Mouse (Mus musculus) CH12F3 (cell line): Measurements from ENCODE around the gene Tenm1.

Experiments used
- in situ Hi-C: fragments of 300-500 bp; cut with MboI; formaldehyde crosslinking; loops from 2 replicates; pipeline ENCODE4 v1.14.3; 2020; ENCODE audit warnings: low sequenced_read_pairs

Tenm1 gene

DNA sequence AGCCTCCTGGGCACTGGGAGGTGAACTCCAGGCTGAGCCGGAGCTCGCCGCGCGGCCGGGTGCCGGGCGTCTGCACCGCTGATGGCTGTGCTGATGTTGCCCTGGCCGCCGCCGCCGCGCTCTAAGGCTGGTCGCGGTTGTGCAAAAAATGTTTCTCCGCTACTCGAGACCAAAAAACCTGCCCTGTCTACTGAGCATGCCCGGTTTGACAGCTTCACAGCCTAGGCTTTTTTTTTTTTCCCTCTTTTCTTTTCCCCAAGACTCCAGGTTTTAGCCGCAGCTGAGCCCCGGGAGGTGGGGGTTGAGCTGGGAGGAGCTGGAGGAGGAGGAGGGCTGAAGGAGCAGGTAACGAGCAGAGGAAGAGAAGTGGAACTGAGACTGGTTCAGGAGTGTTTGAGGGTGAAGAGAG lies at the start of gene Tenm1:
Tenm1 (minus strand) TSS at position 272 of the 409 bp plus-strand sequence.
- in situ Hi-C loops: no loop called here

DNA sequence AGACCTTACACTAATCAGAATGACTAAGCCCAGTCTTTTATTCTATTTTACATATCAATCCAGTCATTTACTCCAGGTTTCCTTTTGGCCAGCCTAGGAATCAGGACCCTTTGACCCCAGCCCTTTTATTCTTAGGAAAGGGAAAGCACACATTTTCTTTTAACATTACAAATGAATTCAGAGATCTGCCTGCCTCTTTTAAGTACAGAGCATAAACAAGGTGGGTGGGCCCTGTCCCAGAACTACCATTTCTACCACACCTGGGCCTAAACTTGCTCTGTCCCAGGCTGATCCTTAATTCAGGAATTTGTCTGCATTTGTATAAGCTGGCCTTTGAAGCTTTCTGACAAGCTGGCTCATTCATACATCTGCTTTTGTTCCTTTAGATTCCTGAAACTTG lies 38.4 kb upstream of the Tenm1 start:
- in situ Hi-C loops: no loop called here

DNA sequence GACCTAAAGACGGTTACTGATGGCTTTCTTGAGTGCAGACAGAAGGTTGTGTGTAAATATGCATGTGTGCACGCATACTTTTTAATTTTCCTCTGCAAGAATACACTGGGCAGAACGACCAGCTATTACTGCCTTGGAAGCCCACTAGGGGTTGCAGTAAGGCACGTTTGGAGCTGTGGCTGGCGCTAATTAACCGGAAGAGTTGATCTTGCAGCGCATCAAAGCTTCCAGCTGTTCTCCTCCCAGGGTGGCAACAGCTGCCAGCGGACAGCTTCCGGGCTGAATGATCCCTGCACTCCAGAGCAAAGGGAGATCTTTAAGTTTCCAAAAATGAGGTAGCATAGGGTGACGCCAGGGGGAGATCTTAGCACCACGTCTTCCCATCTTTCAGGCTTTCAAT lies 1.7 kb upstream of the Tenm1 start:
- in situ Hi-C loops: no loop called here

DNA sequence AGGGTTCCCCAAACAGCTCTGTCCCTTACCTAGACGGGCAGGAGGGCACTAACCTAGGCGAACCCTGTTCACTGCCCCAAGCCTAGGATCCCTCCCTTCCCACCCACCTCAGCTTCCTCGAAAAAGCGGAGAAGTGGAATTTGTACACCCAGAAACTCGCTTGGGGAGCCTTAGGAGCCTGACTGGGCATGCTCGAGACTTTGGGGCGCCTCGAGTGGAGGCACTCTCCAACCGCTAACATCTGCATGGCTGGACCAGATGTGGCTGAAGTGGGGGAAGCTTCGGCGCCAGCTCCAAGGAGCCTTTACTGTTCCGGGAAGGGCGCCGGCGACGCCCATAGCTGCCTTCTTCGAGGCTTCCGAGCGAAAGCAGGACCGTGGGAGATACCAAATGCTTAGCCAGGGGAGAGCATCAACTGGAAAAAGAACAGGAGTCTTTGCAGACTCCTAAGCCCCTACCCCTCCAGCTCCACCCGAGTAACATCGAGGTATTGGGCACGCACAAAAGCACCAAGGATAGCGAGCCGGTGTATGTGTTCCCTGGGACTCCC lies 1.1 kb upstream of the Tenm1 start:
- in situ Hi-C loops: no loop called here

DNA sequence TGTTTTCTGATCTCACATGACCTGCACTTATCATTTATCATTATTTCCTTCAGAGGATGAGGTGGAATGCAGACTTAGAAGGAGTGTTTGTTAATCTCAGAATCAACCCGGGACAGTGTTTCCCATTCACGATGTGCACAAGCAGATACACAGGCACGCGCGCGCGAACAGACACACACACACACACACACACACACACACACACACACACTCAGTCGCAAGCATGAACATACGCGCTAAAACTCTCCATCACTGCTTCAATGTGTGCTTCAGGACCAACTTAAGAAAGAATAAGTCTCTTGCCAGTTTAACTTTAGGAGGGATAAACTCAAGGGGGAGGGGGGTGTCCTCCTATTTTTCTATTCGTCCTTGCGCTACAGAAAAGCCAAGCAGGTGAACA lies 411 bp upstream of the Tenm1 start:
- in situ Hi-C loops: no loop called here

DNA sequence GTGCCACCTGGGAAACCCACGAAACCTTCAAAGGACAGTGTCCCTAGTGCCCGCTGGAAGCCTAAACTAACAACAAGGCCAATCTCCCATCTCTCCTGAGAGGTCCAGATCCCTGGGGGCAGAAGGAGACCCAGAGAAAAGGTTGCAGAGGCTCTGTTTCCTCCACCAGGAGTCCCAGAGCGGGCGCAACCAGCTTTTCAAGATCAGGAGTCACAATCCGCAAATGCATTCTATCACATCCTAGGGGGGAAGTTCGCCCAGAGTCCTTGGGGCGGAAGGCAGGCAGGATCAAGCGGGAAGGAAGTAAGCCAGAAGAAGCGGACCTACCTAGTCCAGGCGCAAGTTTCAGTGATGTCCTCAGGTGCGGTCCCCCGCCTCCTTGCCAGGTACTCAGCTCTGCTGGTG lies 963 bp downstream of the Tenm1 start:
- in situ Hi-C loops: no loop called here

DNA sequence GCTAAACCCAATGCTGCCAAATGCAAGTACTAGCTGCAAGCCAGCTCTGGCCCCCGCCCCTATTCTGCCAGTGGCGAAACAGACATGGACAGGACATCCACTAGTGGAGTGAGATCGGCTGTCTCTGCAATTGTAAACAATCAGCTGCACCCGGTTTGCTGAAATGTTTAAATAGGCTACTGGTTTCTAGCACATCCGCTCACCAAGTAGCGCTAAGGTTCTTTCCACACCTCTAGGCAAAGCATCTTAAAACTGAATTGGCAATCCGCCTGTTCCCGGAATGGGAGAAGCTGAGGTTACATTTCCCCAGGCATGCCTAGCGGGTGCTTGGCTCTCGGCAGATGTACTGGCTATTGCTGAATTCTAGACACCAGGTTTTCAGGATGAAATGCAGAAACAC lies 1.8 kb downstream of the Tenm1 start:
- in situ Hi-C loops: no loop called here

DNA sequence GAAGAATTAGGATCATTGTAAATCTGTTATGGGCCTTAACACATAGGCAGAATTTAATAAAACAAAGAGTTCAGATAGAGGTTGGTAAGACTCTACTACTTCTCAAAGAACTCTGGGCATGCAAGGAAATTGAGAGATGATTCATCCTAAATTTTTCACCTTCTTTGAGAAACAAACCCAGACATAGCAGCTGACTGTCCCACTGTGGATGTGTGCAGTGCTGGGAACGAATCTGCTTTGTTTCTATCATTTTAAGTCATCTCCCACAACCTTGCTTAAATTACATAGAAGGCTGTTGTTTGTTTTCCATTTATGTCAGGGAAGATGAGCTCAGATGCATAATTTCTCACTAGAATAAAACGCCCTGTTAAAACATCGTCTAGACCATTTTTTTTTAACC lies 31.0 kb downstream of the Tenm1 start:
- in situ Hi-C loops: no loop called here

DNA sequence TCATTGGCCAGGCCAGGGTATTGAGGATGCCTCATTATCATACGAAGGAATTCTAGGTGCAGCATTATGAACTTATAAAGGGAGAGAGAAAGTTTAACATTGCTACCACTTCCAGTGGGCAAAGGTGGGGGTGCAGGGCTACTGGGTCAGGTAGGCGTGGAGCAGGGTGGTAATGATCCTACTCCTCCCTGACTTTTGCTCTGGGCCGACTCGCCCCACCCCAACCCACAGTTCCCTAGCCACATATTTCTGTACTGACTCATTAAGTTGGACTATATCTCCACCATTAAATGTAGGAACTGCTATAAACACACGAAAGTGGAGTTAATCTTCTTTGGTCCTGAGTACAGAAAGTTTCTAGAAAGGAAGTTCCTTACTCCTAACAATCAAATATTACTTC lies 40.8 kb downstream of the Tenm1 start:
- in situ Hi-C loops: no loop called here

DNA sequence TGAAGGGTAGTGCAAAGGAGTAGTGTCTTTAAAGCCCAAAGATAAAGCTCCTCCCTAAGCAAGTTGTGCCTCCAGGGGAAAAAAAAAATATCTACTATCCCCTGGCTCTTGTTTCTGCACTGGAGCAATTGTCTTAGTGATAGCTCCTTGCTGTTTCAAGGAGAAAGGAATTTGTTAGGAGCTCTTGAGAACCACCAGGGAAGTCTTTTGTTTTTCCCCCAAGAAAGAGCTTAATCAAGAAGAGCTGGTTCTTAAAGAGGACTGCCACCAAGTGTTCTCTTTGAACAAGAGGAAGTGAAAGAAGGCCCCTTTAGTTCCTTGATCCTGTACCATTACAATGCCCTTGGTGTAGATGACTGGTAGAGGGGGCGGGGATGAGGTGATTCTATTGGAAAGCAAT lies 56.4 kb downstream of the Tenm1 start:
- in situ Hi-C loops: no loop called here

DNA sequence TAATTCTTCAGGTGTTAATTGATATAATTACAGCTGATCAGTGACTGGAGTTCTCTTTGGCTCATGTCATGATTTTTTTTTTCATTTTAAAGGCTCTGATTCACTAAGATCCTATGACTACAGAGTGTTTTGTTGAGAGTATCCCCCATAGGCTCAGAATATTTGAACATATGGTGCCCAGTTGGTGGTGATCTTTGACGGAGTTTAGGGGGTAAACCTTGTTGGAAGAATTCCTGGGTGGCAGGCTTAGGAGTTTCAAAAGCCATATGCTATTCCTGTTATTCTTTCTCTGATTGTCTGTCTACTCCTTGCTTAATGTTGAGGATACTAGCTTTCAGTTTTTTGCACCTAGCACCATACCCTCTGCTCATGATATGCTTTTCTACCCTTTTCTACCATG lies 109.6 kb downstream of the Tenm1 start:
- in situ Hi-C loops: no loop called here

DNA sequence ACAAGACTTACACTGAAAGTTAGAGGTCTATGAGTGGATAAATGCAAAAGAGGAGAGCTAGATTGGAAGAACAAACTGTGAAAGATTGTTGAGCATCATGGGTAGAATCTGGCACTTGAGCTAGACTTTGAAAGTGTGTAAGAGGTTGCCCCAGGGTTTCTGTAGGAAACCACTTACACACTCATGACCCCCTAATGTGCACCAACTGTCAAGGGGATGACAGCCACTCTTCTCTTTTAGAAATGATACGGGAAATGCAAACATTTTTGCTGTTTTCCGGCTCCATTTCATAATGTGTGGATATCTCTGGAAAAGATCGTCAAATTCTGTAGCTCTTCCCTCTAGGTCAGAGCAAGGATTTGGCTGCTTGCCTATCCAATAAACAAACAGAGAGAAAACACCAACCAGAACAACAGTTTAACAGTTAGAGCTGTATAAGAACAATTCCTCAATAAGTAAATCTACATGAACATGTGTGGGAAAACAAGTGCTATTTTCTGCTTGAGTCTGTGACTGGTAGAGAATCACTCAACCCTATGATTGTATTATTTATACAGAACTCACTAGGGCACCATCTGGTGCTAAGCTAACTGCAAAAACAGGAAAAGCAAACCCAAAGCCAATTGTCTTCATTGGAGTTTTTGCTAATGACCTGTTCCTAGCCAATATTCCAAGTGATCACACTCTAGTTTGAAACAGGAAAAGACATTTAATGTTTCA lies 111.0 kb downstream of the Tenm1 start:
- in situ Hi-C loops: no loop called here

DNA sequence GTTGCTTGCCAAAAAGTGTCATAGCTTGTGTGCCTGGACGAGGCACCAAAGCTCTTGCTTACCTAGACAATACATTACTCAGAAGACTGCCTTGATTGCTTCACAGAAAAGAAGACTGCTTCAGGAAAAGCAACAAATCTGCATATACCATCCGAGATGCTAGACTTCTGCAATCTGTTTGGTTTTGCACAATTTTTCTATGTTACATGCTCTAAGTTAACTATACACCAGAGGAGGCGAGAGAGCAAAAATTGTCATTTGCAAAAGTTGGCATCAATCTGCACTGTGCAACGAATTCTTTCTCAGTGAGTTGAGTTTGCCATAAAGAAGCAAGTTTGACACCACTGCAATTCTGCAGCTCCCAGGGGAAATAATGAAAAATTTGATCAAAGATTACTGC lies 193.1 kb downstream of the Tenm1 start:
- in situ Hi-C loops: no loop called here

DNA sequence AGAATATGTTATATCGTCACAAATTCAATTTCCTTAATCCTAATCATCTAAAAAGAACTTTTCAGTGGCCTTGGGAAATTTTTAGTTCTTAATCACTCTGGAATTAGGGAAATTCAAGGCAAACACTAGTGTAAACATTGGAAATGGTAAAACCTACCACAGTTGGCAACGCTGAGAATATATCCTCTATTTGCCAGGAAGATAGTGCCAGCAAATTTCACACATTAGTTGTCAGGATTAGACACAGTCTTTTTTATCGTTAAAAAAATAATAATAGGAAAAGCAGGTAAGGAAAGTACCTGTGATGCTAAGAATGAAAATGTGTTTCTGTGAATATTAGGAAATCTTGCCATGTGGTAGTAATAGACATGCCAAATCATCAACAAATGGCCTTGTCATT lies 223.9 kb downstream of the Tenm1 start:
- in situ Hi-C loops: no loop called here

DNA sequence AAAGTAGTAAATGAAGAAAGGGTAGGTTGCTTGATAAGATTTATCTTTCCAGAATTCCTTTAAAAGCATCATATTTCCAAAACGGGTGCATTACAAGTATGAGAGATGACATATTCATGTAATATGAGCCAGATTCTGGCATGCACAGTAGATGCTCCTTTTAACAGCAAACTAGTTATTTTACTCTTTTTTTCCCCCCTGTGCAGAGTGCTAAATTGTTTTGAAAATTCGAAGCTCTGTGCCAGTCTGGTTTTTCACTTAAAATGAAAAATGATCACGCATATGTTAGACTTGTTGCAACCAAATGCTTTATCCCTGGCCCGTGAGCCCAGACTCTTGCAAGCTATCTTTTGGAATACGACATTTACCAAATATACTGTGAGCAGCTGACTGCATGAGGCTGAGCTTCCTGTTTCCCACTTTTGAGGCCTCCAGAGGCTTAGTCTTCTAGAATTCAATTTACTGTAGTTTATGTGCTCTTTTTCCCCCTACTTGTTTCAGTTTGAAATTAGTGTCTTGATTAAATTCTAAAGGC lies 226.6 kb downstream of the Tenm1 start:
- in situ Hi-C loops: no loop called here

DNA sequence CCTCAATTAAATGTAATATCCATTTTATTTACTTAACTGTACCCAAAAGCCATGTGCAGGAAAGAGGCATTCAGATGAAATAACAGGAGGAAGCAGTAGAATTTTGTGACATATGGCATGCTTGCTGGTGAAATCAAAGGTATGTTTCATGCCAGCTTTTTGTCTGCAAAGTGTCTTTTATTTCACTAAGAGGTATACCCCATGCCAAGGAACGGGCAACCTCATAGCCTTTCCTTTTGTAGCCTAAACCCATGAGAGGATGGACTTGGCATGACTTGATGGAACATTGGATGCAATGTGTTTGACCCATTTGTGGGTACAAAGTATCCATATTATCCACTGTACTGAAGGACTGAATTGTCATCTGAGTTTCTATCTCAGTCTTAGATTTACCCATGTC lies 246.0 kb downstream of the Tenm1 start:
- in situ Hi-C loops: no loop called here

DNA sequence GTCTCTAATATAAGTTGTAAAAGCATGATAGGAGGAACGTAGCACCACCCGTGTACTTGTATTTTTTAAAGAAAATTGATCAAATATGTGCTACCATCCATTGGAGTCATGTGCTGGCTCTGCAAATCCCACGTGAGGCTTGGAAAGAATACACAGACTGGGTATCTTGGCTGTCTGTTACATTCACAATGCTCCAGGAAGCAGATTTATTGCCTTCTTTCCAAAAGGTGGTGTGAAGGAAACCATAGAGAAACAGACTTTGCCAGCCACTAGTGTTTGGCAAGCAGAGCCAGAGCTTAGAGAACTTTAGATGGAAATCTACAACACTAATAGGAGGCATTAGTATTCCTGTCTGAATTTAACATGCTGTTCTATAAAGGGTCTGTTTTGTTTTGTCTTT lies 277.4 kb downstream of the Tenm1 start:
- in situ Hi-C loops: no loop called here

DNA sequence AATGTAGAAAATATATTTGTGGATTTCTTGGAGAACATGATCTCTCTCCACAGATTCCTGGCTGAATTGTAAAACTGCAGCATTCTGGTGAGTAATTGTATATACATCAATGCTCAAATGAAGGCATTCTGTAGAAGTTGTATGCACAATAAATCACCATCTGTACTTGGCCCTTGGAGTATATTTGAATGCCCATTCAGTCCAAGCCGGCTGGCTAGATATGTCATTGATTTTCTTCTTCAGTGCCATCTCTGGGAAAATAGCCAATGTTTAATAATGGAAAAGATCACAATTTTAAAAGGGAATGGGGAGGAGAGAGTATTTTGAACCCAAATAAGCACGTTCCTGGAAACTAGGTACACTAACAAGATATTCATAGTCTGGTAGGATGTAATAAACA lies 299.2 kb downstream of the Tenm1 start:
- in situ Hi-C loops: no loop called here

DNA sequence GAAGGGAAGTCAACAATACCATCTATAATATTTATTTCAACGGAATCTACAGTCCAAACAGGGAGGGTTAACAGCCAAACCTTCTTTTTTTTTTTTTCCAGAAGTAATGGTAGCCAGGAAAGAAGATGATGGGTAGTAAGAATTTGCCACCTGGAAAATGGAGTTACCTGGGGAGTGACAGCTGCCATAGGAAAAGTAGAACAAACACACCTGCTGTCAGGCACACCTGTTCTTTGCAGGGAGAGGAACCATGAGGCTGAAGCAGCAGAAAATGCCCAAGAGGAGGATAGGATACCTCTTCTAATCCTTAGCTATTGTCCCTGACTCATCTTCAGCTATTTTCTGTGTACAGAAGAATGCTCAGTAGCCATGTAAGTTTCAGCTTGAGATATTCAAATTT lies 306.4 kb downstream of the Tenm1 start:
- in situ Hi-C loops: no loop called here

DNA sequence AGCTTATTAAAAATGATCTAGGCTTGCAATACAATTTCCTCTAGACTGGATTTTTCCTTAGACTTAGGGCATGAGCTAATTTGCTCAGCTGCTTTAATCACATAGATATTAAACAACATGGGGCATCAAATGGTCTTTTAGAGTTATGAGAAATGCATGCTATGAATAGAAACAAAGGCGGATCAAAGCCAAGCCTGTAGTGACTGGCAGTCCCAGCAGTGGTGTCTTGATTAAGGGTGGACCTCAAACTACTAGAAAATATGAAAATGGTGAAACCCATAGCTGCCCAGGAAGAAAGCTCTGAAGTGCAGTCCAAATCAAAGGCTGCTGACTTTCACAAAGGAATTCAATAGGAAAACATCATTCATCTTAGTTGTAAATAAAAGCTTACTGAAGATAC lies 306.9 kb downstream of the Tenm1 start:
- in situ Hi-C loops: no loop called here

DNA sequence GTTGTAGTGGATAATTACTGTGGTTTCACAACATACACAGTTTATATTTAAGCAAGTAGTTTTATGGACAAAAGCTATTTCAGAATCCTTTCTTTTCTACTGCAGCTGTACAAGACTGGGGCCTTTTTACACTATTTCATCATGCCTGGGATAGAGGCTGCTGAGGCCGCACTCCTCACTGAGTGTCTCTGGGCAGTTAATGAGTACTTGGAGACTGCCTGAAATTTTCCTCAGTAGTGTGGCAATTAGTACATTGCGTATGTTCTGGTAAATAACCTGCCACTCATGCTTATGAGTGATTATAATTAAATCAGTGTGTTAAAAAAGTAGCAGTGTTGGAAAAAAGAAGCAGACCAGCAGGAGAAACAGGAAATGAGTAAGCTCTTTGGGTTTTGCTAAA lies 442.8 kb downstream of the Tenm1 start:
- in situ Hi-C loops: no loop called here

DNA sequence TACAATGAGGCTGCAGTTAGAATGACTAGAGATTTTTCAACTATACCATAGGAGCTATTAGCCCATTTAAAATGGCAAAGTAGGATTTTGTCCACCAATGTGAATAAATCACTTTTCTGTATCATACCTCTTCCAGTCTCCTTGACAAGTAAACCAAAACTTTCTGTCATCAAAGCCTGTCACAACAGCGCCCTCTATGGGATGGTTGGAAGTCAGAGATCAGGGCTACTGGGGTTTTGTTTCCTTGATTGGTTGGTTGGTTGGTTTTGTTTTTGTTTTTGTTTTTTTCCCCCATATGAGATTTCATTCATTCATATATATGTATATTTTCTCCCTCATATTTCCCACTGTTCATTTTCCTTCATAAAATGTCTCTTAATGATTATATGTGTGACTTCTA lies 455.4 kb downstream of the Tenm1 start:
- in situ Hi-C loops: no loop called here

DNA sequence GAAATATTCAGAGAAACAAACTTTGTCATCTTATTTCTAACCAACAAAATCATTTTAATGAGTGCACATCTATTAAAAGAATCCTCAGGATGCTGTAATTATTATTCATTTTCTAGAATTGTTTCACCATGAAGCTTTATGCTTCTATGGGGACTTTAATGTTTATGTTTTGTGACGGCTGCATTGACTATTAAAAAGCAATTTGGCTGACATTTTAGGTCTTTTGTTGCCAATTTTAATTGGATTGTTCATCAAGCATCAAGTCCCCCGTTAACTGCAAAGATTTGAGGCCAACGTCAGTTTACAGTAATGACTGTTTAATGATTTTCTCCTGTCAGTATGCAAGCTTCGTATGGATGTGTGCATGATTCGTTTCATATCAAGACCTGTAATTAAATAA lies 461.3 kb downstream of the Tenm1 start:
- in situ Hi-C loops: no loop called here
